Mouse (Mus musculus) neural tube, embryonic 14.5 days (tissue): ENCODE data around the gene Hist1h3i. TPM values are rescaled to one million over a fixed set of nuclear protein-coding genes. Genes with fewer than 3 reads are reported as not detected.
"Not testable (repeated sequence)": the region's sequence is repeated elsewhere in the genome, so short reads cannot be mapped to it uniquely, and the experiment has no call there.

ENCODE experiments used
- ATAC-seq: fragments of 200-750 bp; cut with Nextera tagmentation; 2 replicates; pipeline ENCODE4 v1.8.0; 2017; ENCODE audit warnings: low read depth, mild to moderate bottlenecking, moderate TSS enrichment, moderate library complexity
- H3K27ac ChIP-seq: fragments of 300-500 bp; sonication (generic); 2 replicates; pipeline ENCODE4 v1.5.1; 2014; ENCODE audit warnings: low read depth, mild to moderate bottlenecking, control low read depth, low read length, moderate library complexity, mixed read lengths
- H3K27me3 ChIP-seq: fragments of 300-500 bp; sonication (generic); 2 replicates; pipeline ENCODE4 v1.6.1; 2014; ENCODE audit warnings: low read length; ENCODE audit not compliant: control insufficient read depth, insufficient read depth
- H3K36me3 ChIP-seq: fragments of 300-500 bp; sonication (generic); 2 replicates; pipeline ENCODE4 v1.6.1; 2014; ENCODE audit warnings: low read length, mixed read lengths; ENCODE audit not compliant: control insufficient read depth, insufficient read depth
- H3K4me1 ChIP-seq: fragments of 300-500 bp; sonication (generic); 2 replicates; pipeline ENCODE4 v1.6.1; 2014; ENCODE audit warnings: low read length; ENCODE audit not compliant: control insufficient read depth, insufficient read depth
- H3K4me2 ChIP-seq: fragments of 300-500 bp; sonication (generic); 2 replicates; pipeline ENCODE4 v1.6.1; 2014; ENCODE audit warnings: mild to moderate bottlenecking, low read depth, low read length, control low read depth
- H3K4me3 ChIP-seq: fragments of 300-500 bp; sonication (generic); 2 replicates; pipeline ENCODE4 v1.5.1; 2014; ENCODE audit warnings: low read depth, low read length, control low read depth, mixed read lengths
- H3K9ac ChIP-seq: fragments of 300-500 bp; sonication (generic); replicated peaks from 2 replicates; pipeline ENCODE4 v1.6.1; 2014; ENCODE audit warnings: low read depth, mild to moderate bottlenecking, control low read depth, low read length, mixed read lengths
- H3K9me3 ChIP-seq: fragments of 300-500 bp; sonication (generic); 2 replicates; pipeline ENCODE4 v1.6.1; 2016; ENCODE audit warnings: low read length; ENCODE audit not compliant: control insufficient read depth
- WGBS: fragments of 180-500 bp; shearing (Covaris S2); extraction: QIAGEN DNeasy Blood & Tissue Kit; methylation state at CpG from one replicate; pipeline ENCODE4 v1.1.7; 2014; 5-methylcytosine and 5-hydroxymethylcytosine counted together
- polyA plus RNA-seq: library from polyadenylated mRNA; unstranded; fragments of >200 nt; fragmentation: Nextera tagmentation; extraction: Ambion mirVana; gene quantifications from 2 replicates; pipeline ENCODE4 v1.2.1, GENCODE M21; 2014

Hist1h3i gene
- polyA plus RNA-seq, 1 experiment from 2014 or later, result 21.5 TPM

DNA sequence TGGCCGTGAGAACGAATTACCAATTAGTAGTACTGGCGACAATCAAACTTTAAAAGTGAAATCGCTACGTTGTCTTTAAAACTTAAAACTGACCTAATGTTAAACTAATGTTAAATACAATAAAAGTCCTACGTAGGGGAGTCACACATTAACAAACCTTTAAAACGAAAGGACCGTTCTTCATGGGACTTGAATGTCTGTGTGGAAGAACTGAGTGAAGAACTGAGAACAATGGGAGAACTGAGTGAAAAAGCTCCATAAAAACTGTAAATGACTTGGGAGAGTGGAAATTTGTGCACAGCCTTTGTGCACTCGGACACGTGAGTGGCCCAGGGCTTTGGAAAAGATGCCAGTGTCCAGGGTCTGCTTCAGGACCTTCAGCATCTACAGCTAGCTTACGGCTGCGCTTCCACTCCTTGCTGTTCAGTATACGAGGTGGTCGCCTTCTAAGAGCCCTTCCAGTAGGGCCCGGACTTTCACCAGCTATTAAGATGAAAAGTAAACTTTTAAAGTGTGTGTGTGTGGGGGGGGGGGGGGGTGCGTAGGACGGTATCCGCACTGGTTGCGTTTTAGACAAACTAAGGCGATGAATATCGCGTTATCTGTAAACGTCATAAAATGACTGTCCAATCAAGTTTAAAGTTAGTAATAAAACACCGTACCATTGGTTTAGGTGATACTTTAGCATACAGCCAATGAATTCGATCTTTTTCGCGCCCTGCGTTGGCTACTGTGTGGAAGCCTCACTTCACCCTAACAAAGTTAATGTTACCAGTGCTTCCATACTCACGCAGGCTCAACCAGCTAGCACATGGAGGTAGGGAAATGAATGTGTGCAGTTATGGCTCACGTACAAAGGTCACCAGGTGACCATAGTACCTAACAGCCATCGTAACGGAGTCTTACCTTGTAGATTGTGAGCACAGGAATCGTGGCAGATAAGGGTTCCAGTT lies 4.1 kb downstream of the Hist1h3i start:
- Histone ChIP-seq H3K27ac (peak overlapping the region; percentile 49; the same call in 1 of the 2 replicates), H3K9ac (peak overlapping the region; percentile 41), H3K36me3 (no peaks in the 10 kb centered on the region), H3K4me3 (peak overlapping the region; percentile 37), H3K4me2 (peak overlapping the region; percentile 70), H3K27me3 (no peaks in the 10 kb centered on the region), H3K4me1 (peaks cover 19% of the 10 kb centered on the region), H3K9me3 (no peaks in the 10 kb centered on the region)
- peak; percentile 95 for ATAC-seq
- WGBS, result 4% methylated on average over 33 of the region's 33 CpGs

DNA sequence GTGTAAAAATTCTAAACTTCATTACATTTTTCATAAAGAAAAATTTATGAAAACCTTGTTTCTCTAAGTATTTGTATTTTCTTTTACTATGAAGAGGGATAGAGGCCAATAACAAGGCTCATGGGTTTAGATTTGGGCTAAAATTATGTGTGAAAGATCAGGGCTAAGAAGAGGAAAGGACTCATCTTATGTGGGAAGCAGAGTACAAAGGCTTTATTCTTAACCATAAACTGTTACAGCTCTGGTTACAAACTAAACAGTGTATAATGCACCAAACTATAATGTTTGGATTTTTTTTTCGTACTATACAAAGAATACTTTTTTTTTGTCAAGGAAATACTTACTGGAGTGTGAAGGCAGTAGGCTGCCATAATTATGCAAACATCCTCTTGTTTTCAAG lies 27.5 kb downstream of the Hist1h3i start:
- Histone ChIP-seq H3K4me1 (peaks cover 13% of the 10 kb centered on the region), H3K9ac (no peak overlapping the region), H3K27me3 (no peaks in the 10 kb centered on the region), H3K4me2 (no peak overlapping the region), H3K27ac (no peak overlapping the region), H3K9me3 (no peaks in the 10 kb centered on the region), H3K36me3 (no peaks in the 10 kb centered on the region), H3K4me3 (no peak overlapping the region)
- 73% methylated on average over 1 of the region's 1 CpGs for WGBS
- ATAC-seq, result no peak

DNA sequence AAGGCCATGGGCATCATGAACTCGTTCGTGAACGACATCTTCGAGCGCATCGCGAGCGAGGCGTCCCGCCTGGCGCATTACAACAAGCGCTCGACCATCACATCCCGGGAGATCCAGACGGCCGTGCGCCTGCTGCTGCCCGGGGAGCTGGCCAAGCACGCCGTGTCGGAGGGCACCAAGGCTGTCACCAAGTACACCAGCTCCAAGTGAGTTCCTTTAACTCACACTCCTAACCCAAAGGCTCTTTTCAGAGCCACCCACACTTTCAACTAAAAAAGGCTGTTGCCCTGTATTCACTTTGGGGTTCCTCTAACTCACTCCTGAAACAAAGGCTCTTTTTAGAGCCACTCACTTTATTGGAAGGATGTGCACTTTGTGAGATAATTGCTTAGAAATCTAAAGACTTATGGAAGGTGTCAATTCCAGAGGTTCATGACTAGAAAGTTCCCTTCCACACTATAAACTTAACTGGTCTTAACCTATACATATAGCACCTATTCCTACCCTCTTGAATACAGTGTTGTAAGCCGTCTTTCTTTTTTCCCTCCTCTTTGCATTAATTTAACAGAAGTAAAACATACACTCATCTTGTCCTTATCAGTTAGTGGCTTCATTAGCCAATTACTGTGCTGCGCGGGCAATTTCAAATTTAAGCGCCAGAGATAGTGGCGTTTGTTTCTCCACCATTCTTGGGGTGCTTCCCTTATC lies 28.7 kb downstream of the Hist1h3i start:
- Histone ChIP-seq H3K4me2 (peak overlapping the region; percentile 71), H3K9ac (0 out of 2 replicates have a peak overlapping the region, but pooled peaks have one; percentile 21), H3K27ac (peak overlapping the region; percentile 16; the same call in 1 of the 2 replicates), H3K4me1 (peaks cover 18% of the 10 kb centered on the region), H3K4me3 (peak overlapping the region; percentile 38)
- ATAC-seq, result peak; percentile 2; the same call in 1 of the 2 replicates
- not testable (repeated sequence) for H3K9me3 ChIP-seq, H3K27me3 ChIP-seq, H3K36me3 ChIP-seq
- WGBS, result 2% methylated on average over 18 of the region's 26 CpGs

DNA sequence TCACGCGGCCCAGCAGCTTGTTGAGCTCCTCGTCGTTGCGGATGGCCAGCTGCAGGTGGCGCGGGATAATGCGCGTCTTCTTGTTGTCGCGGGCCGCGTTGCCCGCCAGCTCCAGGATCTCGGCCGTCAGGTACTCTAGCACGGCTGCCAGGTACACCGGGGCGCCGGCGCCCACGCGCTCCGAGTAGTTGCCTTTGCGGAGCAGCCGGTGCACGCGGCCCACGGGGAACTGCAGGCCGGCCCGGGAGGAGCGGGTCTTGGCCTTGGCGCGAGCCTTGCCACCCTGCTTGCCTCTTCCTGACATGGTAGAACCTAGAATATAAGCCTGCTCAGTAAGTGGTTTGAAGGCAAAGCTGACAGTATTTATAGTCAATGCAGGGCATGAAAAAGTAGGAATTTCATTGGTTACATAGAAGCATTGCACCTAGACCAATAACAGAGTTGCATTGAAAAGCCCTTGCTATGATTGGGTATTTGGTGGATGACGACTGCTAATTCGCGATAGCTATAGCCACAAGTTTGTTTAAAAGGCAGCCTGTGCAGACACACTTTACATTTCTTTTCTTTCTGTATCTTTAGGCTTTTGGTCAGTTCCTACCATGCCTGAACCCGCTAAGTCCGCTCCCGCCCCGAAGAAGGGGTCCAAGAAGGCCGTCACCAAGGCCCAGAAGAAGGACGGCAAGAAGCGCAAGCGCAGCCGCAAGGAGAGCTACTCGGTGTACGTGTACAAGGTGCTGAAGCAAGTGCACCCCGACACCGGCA lies 29.5 kb downstream of the Hist1h3i start, which contains the start of the genes Hist1h2ak and Hist1h2bn:
Gene Hist1h2ak, minus strand, starts transcription at position 304 of the 762 bp plus-strand sequence.
Gene Hist1h2bn, plus strand, starts transcription at position 600 of the 762 bp plus-strand sequence.
- peak within 1 kb of the TSS; percentile 48 for H3K9ac ChIP-seq
- WGBS, result under 1% methylated on average over 37 of the region's 50 CpGs
- not testable (repeated sequence) for H3K9me3 ChIP-seq, H3K27me3 ChIP-seq, H3K36me3 ChIP-seq
- H3K27ac ChIP-seq, result peak within 1 kb of the TSS; percentile 85
- ATAC-seq, result peak; percentile 97
- peak within 1 kb of the TSS; percentile 71 for H3K4me2 ChIP-seq
- peaks cover 25% of the 10 kb centered on the region for H3K4me1 ChIP-seq
- peak within 1 kb of the TSS; percentile 38 for H3K4me3 ChIP-seq

DNA sequence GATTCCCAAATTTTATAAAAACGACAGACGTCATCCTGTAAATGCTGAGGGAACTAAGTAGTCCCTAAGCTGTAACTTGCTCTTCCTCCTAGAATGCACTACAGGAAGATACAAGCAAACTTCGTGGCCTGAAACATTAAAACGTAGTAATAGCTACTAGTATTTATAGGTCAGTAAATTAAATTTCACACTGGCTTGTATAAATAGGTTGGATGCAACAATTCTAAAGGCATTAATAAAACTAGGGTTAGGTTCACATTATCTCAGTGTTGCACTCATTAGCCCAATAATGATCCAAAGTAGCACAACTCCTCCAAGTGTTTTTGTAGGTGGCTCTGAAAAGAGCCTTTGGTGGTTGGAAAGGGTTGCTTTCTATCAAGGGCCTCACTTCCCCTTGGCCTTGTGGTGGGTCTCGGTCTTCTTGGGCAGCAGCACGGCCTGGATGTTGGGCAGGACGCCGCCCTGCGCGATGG lies 30.1 kb downstream of the Hist1h3i start:
- Histone ChIP-seq H3K27me3 (no peaks in the 10 kb centered on the region), H3K9me3 (no peaks in the 10 kb centered on the region), H3K9ac (peak overlapping the region; percentile 48), H3K4me3 (peak overlapping the region; percentile 38), H3K36me3 (no peaks in the 10 kb centered on the region), H3K27ac (peak overlapping the region; percentile 85), H3K4me2 (peak overlapping the region; percentile 71), H3K4me1 (peaks cover 28% of the 10 kb centered on the region)
- no peak for ATAC-seq
- 2% methylated on average over 10 of the region's 10 CpGs for WGBS

DNA sequence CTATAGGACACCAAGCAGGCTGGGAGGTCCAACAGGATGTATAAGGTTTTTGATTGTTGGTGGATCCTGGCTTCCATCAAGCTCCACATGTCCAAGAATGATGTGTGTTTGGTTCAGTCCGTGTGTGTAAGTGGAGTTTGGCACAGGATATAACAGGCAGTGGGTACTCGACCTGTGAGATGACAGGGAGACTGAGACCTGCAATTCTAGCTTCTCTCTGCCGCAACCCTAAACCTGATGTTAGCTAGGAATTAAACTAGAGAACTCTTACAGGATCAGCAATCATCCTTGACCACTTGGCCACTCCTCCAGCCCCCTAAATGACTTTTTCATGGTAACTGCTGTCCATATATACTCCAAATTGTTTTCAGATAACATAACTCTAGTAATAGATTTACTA lies 30.8 kb downstream of the Hist1h3i start:
- peaks cover 30% of the 10 kb centered on the region for H3K4me1 ChIP-seq
- 49% methylated on average over 3 of the region's 3 CpGs for WGBS
- H3K9ac ChIP-seq, result no peak overlapping the region
- H3K27ac ChIP-seq, result no peak overlapping the region
- no peaks in the 10 kb centered on the region for H3K36me3 ChIP-seq
- 0 out of 2 replicates have a peak overlapping the region, but pooled peaks have one; percentile 71 for H3K4me2 ChIP-seq
- no peaks in the 10 kb centered on the region for H3K9me3 ChIP-seq
- H3K27me3 ChIP-seq, result no peaks in the 10 kb centered on the region
- H3K4me3 ChIP-seq, result no peak overlapping the region
- ATAC-seq, result no peak

DNA sequence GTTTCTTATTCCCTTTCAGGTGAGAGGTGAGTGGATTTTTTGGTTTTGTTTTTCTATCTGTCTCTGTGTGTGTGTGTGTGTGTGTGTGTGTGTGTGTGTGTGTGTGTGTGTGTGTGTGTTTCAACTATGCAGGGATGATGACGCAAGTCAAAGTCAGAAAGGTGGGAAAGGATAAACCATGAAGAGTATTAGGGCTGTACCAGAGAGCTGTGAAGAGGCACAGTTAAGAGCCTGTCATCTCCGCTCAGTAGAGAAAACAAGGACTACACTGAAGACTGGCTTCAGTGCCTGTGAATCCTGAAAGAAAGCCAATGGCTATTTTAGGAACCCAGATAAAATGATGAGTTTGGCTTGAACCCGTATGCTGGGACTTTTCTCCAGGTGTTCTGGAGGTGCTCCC lies 31.3 kb downstream of the Hist1h3i start:
- no peak overlapping the region for H3K4me3 ChIP-seq
- no peaks in the 10 kb centered on the region for H3K9me3 ChIP-seq
- no peak for ATAC-seq
- no peaks in the 10 kb centered on the region for H3K36me3 ChIP-seq
- peaks cover 33% of the 10 kb centered on the region for H3K4me1 ChIP-seq
- no peak overlapping the region for H3K27ac ChIP-seq
- no peak overlapping the region for H3K9ac ChIP-seq
- H3K4me2 ChIP-seq, result no peak overlapping the region
- 77% methylated on average over 3 of the region's 3 CpGs for WGBS
- no peaks in the 10 kb centered on the region for H3K27me3 ChIP-seq

DNA sequence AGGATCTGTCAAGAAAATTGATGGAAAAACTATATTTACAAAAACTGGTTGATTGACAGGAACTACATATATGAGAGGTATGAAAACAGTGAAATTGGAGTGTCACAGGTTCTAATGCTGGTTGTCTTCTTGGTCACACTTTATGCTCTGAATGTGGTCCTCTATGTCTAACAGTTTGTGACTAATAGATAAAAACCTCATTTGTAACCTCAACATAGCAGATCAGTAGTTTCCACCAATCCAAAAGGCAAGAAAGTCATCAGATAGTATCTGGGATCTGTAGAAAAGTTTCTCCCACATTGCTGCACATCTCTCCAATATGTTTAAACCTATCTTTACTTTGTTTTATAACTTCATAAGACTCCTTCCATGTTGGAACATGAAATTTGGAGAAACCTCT lies 31.8 kb downstream of the Hist1h3i start:
- H3K36me3 ChIP-seq, result no peaks in the 10 kb centered on the region
- H3K4me1 ChIP-seq, result peaks cover 33% of the 10 kb centered on the region
- no peaks in the 10 kb centered on the region for H3K27me3 ChIP-seq
- no peaks in the 10 kb centered on the region for H3K9me3 ChIP-seq
- no peak overlapping the region for H3K27ac ChIP-seq
- no peak for ATAC-seq
- H3K4me3 ChIP-seq, result no peak overlapping the region
- H3K9ac ChIP-seq, result no peak overlapping the region
- no peak overlapping the region for H3K4me2 ChIP-seq
